In genomic region chr5:50049506-50049905, GRCm38 (mm10) we compare ENCODE assay signal across 11 mouse cellular contexts. TPM values are rescaled to one million over a fixed set of nuclear protein-coding genes. Genes with fewer than 3 reads are reported as not detected.
DNase-seq lines count a peak whose midpoint lies in the region; ATAC-seq and TF ChIP-seq lines count a peak whose summit lies in the region.
"Had no signal": no experiment of that assay in that cellular context is flagged by ENCODE, and none has a peak within 500 bp of the region (broad histone marks: within the 10 kb centered on the region; RNA-seq: fewer than 3 reads in every experiment).

No protein-coding gene starts in this region.

- H3K4me2 ChIP-seq in midbrain, postnatal 0 days (ENCODE audit: low read depth, low read length, poor library complexity, severe bottlenecking) = no peak overlapping the region
- no peak overlapping the region for H3K4me2 ChIP-seq in forebrain, embryonic 15.5 days (replicated peaks)
- H3K4me2 ChIP-seq in midbrain, embryonic 16.5 days (ENCODE audit: low read length) = no peak overlapping the region
- H3K4me2 ChIP-seq: liver, embryonic 13.5 days had no signal

- no peaks in the 10 kb centered on the region for H3K9me3 ChIP-seq in midbrain, embryonic 10.5 days (replicated peaks)
- no peaks in the 10 kb centered on the region for H3K9me3 ChIP-seq in midbrain, postnatal 0 days (ENCODE audit: low read length)
- no peaks in the 10 kb centered on the region for H3K9me3 ChIP-seq in forebrain, embryonic 15.5 days
- H3K9me3 ChIP-seq in midbrain, embryonic 16.5 days (replicated peaks; ENCODE audit: control insufficient read depth, low read length, poor library complexity, severe bottlenecking) = no peaks in the 10 kb centered on the region
- H3K9me3 ChIP-seq: liver, embryonic 13.5 days had no signal

- H3K4me3 ChIP-seq in gastrocnemius, adult 2 months = no peak overlapping the region
- no peak overlapping the region for H3K4me3 ChIP-seq in midbrain, embryonic 10.5 days
- no peak overlapping the region for H3K4me3 ChIP-seq in midbrain, postnatal 0 days (ENCODE audit: low read depth, low read length)
- H3K4me3 ChIP-seq in forebrain, embryonic 15.5 days = no peak overlapping the region
- H3K4me3 ChIP-seq in midbrain, embryonic 16.5 days (ENCODE audit: low read depth, low read length) = no peak overlapping the region
- H3K4me3 ChIP-seq: liver, embryonic 13.5 days had no signal

- peaks cover 15% of the 10 kb centered on the region for H3K36me3 ChIP-seq in midbrain, embryonic 10.5 days
- no peaks in the 10 kb centered on the region for H3K36me3 ChIP-seq in midbrain, postnatal 0 days (ENCODE audit: insufficient read depth, low read length)
- H3K36me3 ChIP-seq in forebrain, embryonic 15.5 days = no peaks in the 10 kb centered on the region
- no peaks in the 10 kb centered on the region for H3K36me3 ChIP-seq in midbrain, embryonic 16.5 days (ENCODE audit: control insufficient read depth, insufficient read depth, low read length)

- H3K9ac ChIP-seq in midbrain, postnatal 0 days (replicated peaks; ENCODE audit: low read length, poor library complexity, severe bottlenecking) = no peak overlapping the region
- H3K9ac ChIP-seq in forebrain, embryonic 15.5 days (replicated peaks) = no peak overlapping the region
- no peak overlapping the region for H3K9ac ChIP-seq in midbrain, embryonic 16.5 days (ENCODE audit: low read depth, low read length)
- H3K9ac ChIP-seq: liver, embryonic 13.5 days had no signal

- WGBS in midbrain, embryonic 10.5 days = 71% methylated on average over 8 of the region's 8 CpGs
- 54% methylated on average over 8 of the region's 8 CpGs for WGBS in midbrain, postnatal 0 days
- WGBS in forebrain, embryonic 15.5 days = 48% methylated on average over 8 of the region's 8 CpGs
- WGBS in midbrain, embryonic 16.5 days = 53% methylated on average over 8 of the region's 8 CpGs

- no peak for TF ChIP-seq CTCF in gastrocnemius, adult 2 months (IDR thresholded peaks at IDR 0.05)
- no peak for TF ChIP-seq CTCF in midbrain, postnatal 0 days (IDR thresholded peaks at IDR 0.05)

- peaks cover 63% of the 10 kb centered on the region for H3K4me1 ChIP-seq in midbrain, embryonic 10.5 days
- peaks cover 3% of the 10 kb centered on the region; the same call in 1 of the 2 replicates for H3K4me1 ChIP-seq in midbrain, postnatal 0 days (ENCODE audit: insufficient read depth, low read length)
- H3K4me1 ChIP-seq in forebrain, embryonic 15.5 days = peaks cover 34% of the 10 kb centered on the region
- H3K4me1 ChIP-seq in midbrain, embryonic 16.5 days (ENCODE audit: control insufficient read depth, insufficient read depth, low read length) = peaks cover 17% of the 10 kb centered on the region

- ATAC-seq in midbrain, postnatal 0 days (ENCODE audit: low FRiP score) = no peak
- 0 out of 2 replicates have a peak, but pooled peaks have one; percentile 17 for ATAC-seq in forebrain, embryonic 15.5 days (replicated peaks)
- peak; percentile 26; the same call in 1 of the 2 replicates for ATAC-seq in midbrain, embryonic 16.5 days
- ATAC-seq: CD4-positive, CD25-positive, alpha-beta regulatory T cell, adult 4 months had no signal

- intact Hi-C loops in gastrocnemius, adult 2 months (cut with DNase I) = no loop called here
- intact Hi-C loops in gastrocnemius, postnatal 36 days (cut with DNase I) = no loop called here
- intact Hi-C loops in left cerebral cortex, postnatal 14 days (cut with DNase I) = no loop called here

- peak overlapping the region; percentile 20; the same call in 1 of the 2 replicates for H3K27ac ChIP-seq in gastrocnemius, adult 2 months
- peak overlapping the region; percentile 76 for H3K27ac ChIP-seq in midbrain, embryonic 10.5 days (replicated peaks)
- H3K27ac ChIP-seq in midbrain, postnatal 0 days (ENCODE audit: low read depth, low read length) = no peak overlapping the region
- H3K27ac ChIP-seq in forebrain, embryonic 15.5 days (replicated peaks) = no peak overlapping the region
- H3K27ac ChIP-seq in midbrain, embryonic 16.5 days (ENCODE audit: low read length) = no peak overlapping the region
- H3K27ac ChIP-seq: liver, embryonic 13.5 days had no signal

- no peak for DNase-seq in gastrocnemius, adult 2 months
- DNase-seq in gastrocnemius, postnatal 36 days = no peak
- no peak for DNase-seq in midbrain, embryonic 10.5 days (ENCODE audit: low spot score)
- DNase-seq in midbrain, postnatal 0 days (ENCODE audit: low spot score) = no peak
- no peak for DNase-seq in left cerebral cortex, postnatal 14 days (ENCODE audit: low spot score in 2 of 2)
- DNase-seq: kidney, adult 18-20 months; liver, embryonic 13.5 days; thymus, postnatal 4 days had no signal

- H3K27me3 ChIP-seq in midbrain, embryonic 10.5 days (ENCODE audit: low read depth, poor library complexity, severe bottlenecking) = no peaks in the 10 kb centered on the region
- no peaks in the 10 kb centered on the region for H3K27me3 ChIP-seq in midbrain, postnatal 0 days (ENCODE audit: insufficient read depth, low read length)
- H3K27me3 ChIP-seq in forebrain, embryonic 15.5 days = no peaks in the 10 kb centered on the region
- no peaks in the 10 kb centered on the region for H3K27me3 ChIP-seq in midbrain, embryonic 16.5 days (ENCODE audit: control insufficient read depth, insufficient read depth, low read depth, low read length)
- H3K27me3 ChIP-seq: liver, embryonic 13.5 days had no signal

RNA-seq across cellular contexts. Expression of gene Adgra3, which starts 9.3 kb away (rescaled TPM):
- total RNA-seq in gastrocnemius, adult 2 months (2021) = 10 to 100 TPM in 1 of 2 experiments, 1 to 10 TPM in 1; 9.8 to 13.2 TPM
- 10 to 100 TPM; 12.6 TPM for total RNA-seq in gastrocnemius, postnatal 36 days (2021)
- polyA plus RNA-seq in midbrain, embryonic 10.5 days (2016; fragmentation: Nextera tagmentation; extraction: Ambion mirVana) = 37.1 and 38.6 TPM in 2 replicates
- total RNA-seq in midbrain, postnatal 0 days (2014; rRNA removed) = 37.5 and 41.4 TPM in 2 replicates
- polyA plus RNA-seq in midbrain, postnatal 0 days (2015; fragmentation: Nextera tagmentation; extraction: Ambion mirVana) = 7.1 and 8.1 TPM in 2 replicates
- polyA plus RNA-seq in forebrain, embryonic 15.5 days (2015; fragmentation: Nextera tagmentation; extraction: Ambion mirVana) = 20.5 and 22.3 TPM in 2 replicates
- 9.9 and 11.5 TPM in 2 replicates for polyA plus RNA-seq in midbrain, embryonic 16.5 days (2015; fragmentation: Nextera tagmentation; extraction: Ambion mirVana)
- total RNA-seq in left cerebral cortex, postnatal 14 days (2021) = 10 to 100 TPM; 31.4 to 33.1 TPM
- polyA plus RNA-seq: CD4-positive, CD25-positive, alpha-beta regulatory T cell, adult 4 months had no signal

Comparison
In these comparisons a context has a peak if more than half of its experiments do, and no peak if none do; other contexts are left out.
1. H3K27ac ChIP-seq: peak in gastrocnemius, adult 2 months (single experiment) and midbrain, embryonic 10.5 days (single experiment); none in midbrain, postnatal 0 days (single experiment), forebrain, embryonic 15.5 days (single experiment) and midbrain, embryonic 16.5 days (single experiment).